Mouse (Mus musculus): ENCODE measurements around the gene Cyp2u1. TPM values are rescaled to one million over a fixed set of nuclear protein-coding genes. Genes with fewer than 3 reads are reported as not detected.

Cyp2u1 gene
- polyA plus RNA-seq, 1 experiment from 2014 or later = 1.5 TPM

- Histone ChIP-seq H3K9me3 (no peaks in the 10 kb centered on the region), H3K36me3 (peaks cover 35% of the 10 kb centered on the region), H3K27ac (no peak overlapping the region), H3K27me3 (ENCODE audit: insufficient read depth, poor library complexity, severe bottlenecking) (no peaks in the 10 kb centered on the region), H3K4me1 (replicated peaks) (peaks cover 8% of the 10 kb centered on the region; the same call in 1 of the 2 replicates), H3K4me3 (no peak overlapping the region)
- DNase-seq (ENCODE audit: low spot score) = no peak
- WGBS = 95% methylated on average over 8 of the region's 8 CpGs
Observed at GRCm38 (mm10) chr3:131246579-131247046, 56.4 kb downstream of the Cyp2u1 start.

GRCm38 (mm10) chr3:131245766-131246578 lies 57.1 kb downstream of the Cyp2u1 start:
- Histone ChIP-seq H3K27me3 (ENCODE audit: insufficient read depth, poor library complexity, severe bottlenecking) (no peaks in the 10 kb centered on the region), H3K27ac (no peak overlapping the region), H3K9me3 (no peaks in the 10 kb centered on the region), H3K4me3 (no peak overlapping the region), H3K4me1 (replicated peaks) (peaks cover 8% of the 10 kb centered on the region; the same call in 1 of the 2 replicates), H3K36me3 (peaks cover 36% of the 10 kb centered on the region)
- peak; percentile 58 for DNase-seq (ENCODE audit: low spot score)
- WGBS = 60% methylated on average over 11 of the region's 11 CpGs

Other genes with a start within 250 kb of the Cyp2u1 start
- gene Lef1, start 192.8 kb downstream of the Cyp2u1 start, polyA plus RNA-seq (2016; fragmentation: Nextera tagmentation; extraction: Ambion mirVana) = 24.8 and 32.9 TPM in 2 replicates
- gene Hadh, start 31.1 kb downstream of the Cyp2u1 start, polyA plus RNA-seq (2016; fragmentation: Nextera tagmentation; extraction: Ambion mirVana) = 73.1 and 81.1 TPM in 2 replicates
- 0.47 and 2.7 TPM in 2 replicates for gene Sgms2, start 188.2 kb upstream of the Cyp2u1 start, polyA plus RNA-seq (2016; fragmentation: Nextera tagmentation; extraction: Ambion mirVana)

Data from hindbrain, embryonic 10.5 days (tissue).